Mouse (Mus musculus): ENCODE data around the gene Ccn1. TPM values are rescaled to one million over a fixed set of nuclear protein-coding genes. Genes with fewer than 3 reads are reported as not detected.

Gene Ccn1
- polyA plus RNA-seq, 1 experiment from 2014 or later = 8.9 TPM

- peak overlapping the region; percentile 51 for H3K4me3 ChIP-seq (replicated peaks)
- H3K4me2 ChIP-seq = peak overlapping the region; percentile 86
- under 1% methylated on average over 49 of the region's 49 CpGs for WGBS
- H3K27ac ChIP-seq (replicated peaks) = peak overlapping the region; percentile 48; the same call in 1 of the 2 replicates
- peaks cover 66% of the 10 kb centered on the region for H3K4me1 ChIP-seq
- no peaks in the 10 kb centered on the region for H3K36me3 ChIP-seq
- ATAC-seq (ENCODE audit: low FRiP score) = no peak
- H3K9me3 ChIP-seq (replicated peaks) = no peaks in the 10 kb centered on the region
- peak overlapping the region; percentile 56 for H3K9ac ChIP-seq (replicated peaks)
- peaks cover 27% of the 10 kb centered on the region for H3K27me3 ChIP-seq (replicated peaks)
Observed at GRCm38 (mm10) chr3:145648991-145649851, 560 bp downstream of the Ccn1 start.

- 0 out of 2 replicates have a peak overlapping the region, but pooled peaks have one; percentile 48 for H3K27ac ChIP-seq (replicated peaks)
- H3K9ac ChIP-seq (replicated peaks) = 0 out of 2 replicates have a peak overlapping the region, but pooled peaks have one; percentile 29
- H3K27me3 ChIP-seq (replicated peaks) = peaks cover 22% of the 10 kb centered on the region
- H3K4me1 ChIP-seq = peaks cover 61% of the 10 kb centered on the region
- 13% methylated on average over 26 of the region's 26 CpGs for WGBS
- no peaks in the 10 kb centered on the region for H3K9me3 ChIP-seq (replicated peaks)
- no peaks in the 10 kb centered on the region for H3K36me3 ChIP-seq
- peak; percentile 49; the same call in 1 of the 2 replicates for ATAC-seq (ENCODE audit: low FRiP score)
- H3K4me3 ChIP-seq (replicated peaks) = peak overlapping the region; percentile 51
- H3K4me2 ChIP-seq = peak overlapping the region; percentile 86
Observed at GRCm38 (mm10) chr3:145648097-145648931, 1.5 kb downstream of the Ccn1 start.

GRCm38 (mm10) chr3:145647416-145647815, 2.4 kb downstream of the Ccn1 start:
- no peak overlapping the region for H3K4me3 ChIP-seq (replicated peaks)
- H3K27me3 ChIP-seq (replicated peaks) = peaks cover 13% of the 10 kb centered on the region
- H3K4me2 ChIP-seq = peak overlapping the region; percentile 86; the same call in 1 of the 2 replicates
- 77% methylated on average over 18 of the region's 18 CpGs for WGBS
- no peak overlapping the region for H3K9ac ChIP-seq (replicated peaks)
- H3K9me3 ChIP-seq (replicated peaks) = no peaks in the 10 kb centered on the region
- no peak overlapping the region for H3K27ac ChIP-seq (replicated peaks)
- no peaks in the 10 kb centered on the region for H3K36me3 ChIP-seq
- H3K4me1 ChIP-seq = peaks cover 52% of the 10 kb centered on the region
- no peak for ATAC-seq (ENCODE audit: low FRiP score)

- 41% methylated on average over 2 of the region's 2 CpGs for WGBS
- ATAC-seq (ENCODE audit: low FRiP score) = no peak
- Histone ChIP-seq H3K27me3 (replicated peaks) (peaks cover 7% of the 10 kb centered on the region), H3K27ac (replicated peaks) (no peak overlapping the region), H3K4me3 (replicated peaks) (no peak overlapping the region), H3K36me3 (no peaks in the 10 kb centered on the region), H3K9ac (replicated peaks) (no peak overlapping the region), H3K4me1 (peaks cover 45% of the 10 kb centered on the region), H3K9me3 (replicated peaks) (no peaks in the 10 kb centered on the region), H3K4me2 (no peak overlapping the region)
Observed at GRCm38 (mm10) chr3:145646666-145647065, 3.1 kb downstream of the Ccn1 start.

GRCm38 (mm10) chr3:145646009-145646408, 3.8 kb downstream of the Ccn1 start:
- no peak overlapping the region for H3K27ac ChIP-seq (replicated peaks)
- 0 out of 2 replicates have a peak, but pooled peaks have one; percentile 40 for ATAC-seq (ENCODE audit: low FRiP score)
- no peaks in the 10 kb centered on the region for H3K9me3 ChIP-seq (replicated peaks)
- peaks cover 3% of the 10 kb centered on the region for H3K27me3 ChIP-seq (replicated peaks)
- no peak overlapping the region for H3K9ac ChIP-seq (replicated peaks)
- no peak overlapping the region for H3K4me2 ChIP-seq
- H3K4me3 ChIP-seq (replicated peaks) = no peak overlapping the region
- no peaks in the 10 kb centered on the region for H3K36me3 ChIP-seq
- WGBS = 21% methylated on average over 3 of the region's 3 CpGs
- peaks cover 38% of the 10 kb centered on the region for H3K4me1 ChIP-seq

- Histone ChIP-seq H3K36me3 (no peaks in the 10 kb centered on the region), H3K27me3 (replicated peaks) (peaks cover 3% of the 10 kb centered on the region), H3K4me3 (replicated peaks) (no peak overlapping the region), H3K27ac (replicated peaks) (no peak overlapping the region), H3K4me1 (peaks cover 33% of the 10 kb centered on the region), H3K9ac (replicated peaks) (no peak overlapping the region), H3K4me2 (no peak overlapping the region), H3K9me3 (replicated peaks) (no peaks in the 10 kb centered on the region)
- 41% methylated on average over 6 of the region's 6 CpGs for WGBS
- no peak for ATAC-seq (ENCODE audit: low FRiP score)
Observed at GRCm38 (mm10) chr3:145645463-145645862, 4.3 kb downstream of the Ccn1 start.

GRCm38 (mm10) chr3:145642861-145643260, 6.9 kb downstream of the Ccn1 start:
- no peak for ATAC-seq (ENCODE audit: low FRiP score)
- Histone ChIP-seq H3K36me3 (no peaks in the 10 kb centered on the region), H3K9me3 (replicated peaks) (no peaks in the 10 kb centered on the region), H3K4me3 (replicated peaks) (no peak overlapping the region), H3K4me2 (no peak overlapping the region), H3K4me1 (peaks cover 8% of the 10 kb centered on the region), H3K27ac (replicated peaks) (no peak overlapping the region), H3K9ac (replicated peaks) (no peak overlapping the region), H3K27me3 (replicated peaks) (no peaks in the 10 kb centered on the region; the same call in 1 of the 2 replicates)
- 40% methylated on average over 11 of the region's 11 CpGs for WGBS

GRCm38 (mm10) chr3:145641878-145642277, 7.9 kb downstream of the Ccn1 start:
- Histone ChIP-seq H3K9me3 (replicated peaks) (no peaks in the 10 kb centered on the region), H3K36me3 (no peaks in the 10 kb centered on the region), H3K4me1 (peaks cover 4% of the 10 kb centered on the region; the same call in 1 of the 2 replicates), H3K27ac (replicated peaks) (no peak overlapping the region), H3K4me2 (no peak overlapping the region), H3K27me3 (replicated peaks) (no peaks in the 10 kb centered on the region), H3K9ac (replicated peaks) (no peak overlapping the region), H3K4me3 (replicated peaks) (no peak overlapping the region)
- ATAC-seq (ENCODE audit: low FRiP score) = no peak
- 91% methylated on average over 3 of the region's 3 CpGs for WGBS

- no peak overlapping the region for H3K4me3 ChIP-seq (replicated peaks)
- no peak overlapping the region for H3K9ac ChIP-seq (replicated peaks)
- peaks cover 2% of the 10 kb centered on the region; the same call in 1 of the 2 replicates for H3K4me1 ChIP-seq
- no peaks in the 10 kb centered on the region for H3K36me3 ChIP-seq
- H3K4me2 ChIP-seq = no peak overlapping the region
- no peaks in the 10 kb centered on the region for H3K27me3 ChIP-seq (replicated peaks)
- H3K9me3 ChIP-seq (replicated peaks) = no peaks in the 10 kb centered on the region
- ATAC-seq (ENCODE audit: low FRiP score) = no peak
- no peak overlapping the region for H3K27ac ChIP-seq (replicated peaks)
- WGBS = 86% methylated on average over 5 of the region's 5 CpGs
Observed at GRCm38 (mm10) chr3:145641036-145641685, 8.6 kb downstream of the Ccn1 start.

GRCm38 (mm10) chr3:145640583-145640982, 9.2 kb downstream of the Ccn1 start:
- 44% methylated on average over 4 of the region's 4 CpGs for WGBS
- Histone ChIP-seq H3K9me3 (replicated peaks) (no peaks in the 10 kb centered on the region), H3K36me3 (no peaks in the 10 kb centered on the region), H3K27me3 (replicated peaks) (no peaks in the 10 kb centered on the region), H3K4me1 (no peaks in the 10 kb centered on the region), H3K27ac (replicated peaks) (no peak overlapping the region), H3K4me3 (replicated peaks) (no peak overlapping the region), H3K9ac (replicated peaks) (no peak overlapping the region), H3K4me2 (no peak overlapping the region)
- no peak for ATAC-seq (ENCODE audit: low FRiP score)

- H3K4me3 ChIP-seq (replicated peaks) = no peak overlapping the region
- no peaks in the 10 kb centered on the region for H3K9me3 ChIP-seq (replicated peaks)
- no peak overlapping the region for H3K4me2 ChIP-seq
- no peak overlapping the region for H3K27ac ChIP-seq (replicated peaks)
- no peaks in the 10 kb centered on the region for H3K27me3 ChIP-seq (replicated peaks)
- no peaks in the 10 kb centered on the region for H3K36me3 ChIP-seq
- WGBS = 35% methylated on average over 4 of the region's 4 CpGs
- H3K9ac ChIP-seq (replicated peaks) = no peak overlapping the region
- ATAC-seq (ENCODE audit: low FRiP score) = no peak
- no peaks in the 10 kb centered on the region for H3K4me1 ChIP-seq
Observed at GRCm38 (mm10) chr3:145640170-145640569, 9.6 kb downstream of the Ccn1 start.
